9 mouse cellular contexts compared by ENCODE assay signal in genomic region chr19:23960275-23960674, GRCm38 (mm10).
DNase-seq lines count a peak whose midpoint lies in the region; ATAC-seq and TF ChIP-seq lines count a peak whose summit lies in the region.
"Had no signal": no experiment of that assay in that cellular context is flagged by ENCODE, and none has a peak within 500 bp of the region (broad histone marks: within the 10 kb centered on the region; RNA-seq: fewer than 3 reads in every experiment).

No protein-coding gene starts in this region.

- no peak overlapping the region for H3K4me3 ChIP-seq in kidney, embryonic 15.5 days (replicated peaks)
- H3K4me3 ChIP-seq in left cerebral cortex, adult 2 months: no peak overlapping the region

- WGBS in kidney, embryonic 15.5 days: 27% methylated on average over 3 of the region's 3 CpGs

- H3K9me3 ChIP-seq in kidney, embryonic 15.5 days (replicated peaks): no peaks in the 10 kb centered on the region
- H3K9me3 ChIP-seq: megakaryocyte, embryonic 14.5 days had no signal

- peak; percentile 64 for ATAC-seq in kidney, embryonic 15.5 days (replicated peaks; ENCODE audit: low FRiP score)

- H3K27me3 ChIP-seq in kidney, embryonic 15.5 days: no peaks in the 10 kb centered on the region

- H3K27ac ChIP-seq in kidney, embryonic 15.5 days: 0 out of 2 replicates have a peak overlapping the region, but pooled peaks have one; percentile 22
- no peak overlapping the region for H3K27ac ChIP-seq in left cerebral cortex, adult 2 months

- intact Hi-C loops in left cerebral cortex, adult 2 months (cut with DNase I): loop anchor here (2.0 to 10.0 kb wide), 6 partner anchors 59 to 663 kb away; no protein-coding TSS in a partner anchor

- DNase-seq in embryo, embryonic 10.5 days (ENCODE audit: low spot score): peak; percentile 27
- no peak for DNase-seq in embryo, embryonic 9.5 days (ENCODE audit: extremely low spot score)
- peak; percentile 35 for DNase-seq in MN1 (ENCODE audit: low spot score)
- peak; percentile 44 to 51 for DNase-seq in heart, adult 9 months (ENCODE audit: low spot score in 2 of 2)
- peak; percentile 43 for DNase-seq in retina, embryonic 14.5 days (ENCODE audit: low spot score)
- no peak for DNase-seq in left cerebral cortex, adult 2 months (ENCODE audit: extremely low spot score in 1 of 2, low spot score in 2 of 2)
- DNase-seq in thymus, postnatal 36 days: no peak

- H3K4me2 ChIP-seq in kidney, embryonic 15.5 days: 0 out of 2 replicates have a peak overlapping the region, but pooled peaks have one; percentile 7

- no peak overlapping the region for H3K9ac ChIP-seq in kidney, embryonic 15.5 days

- peaks cover 37% of the 10 kb centered on the region for H3K4me1 ChIP-seq in kidney, embryonic 15.5 days
- H3K4me1 ChIP-seq: megakaryocyte, embryonic 14.5 days had no signal

- no peaks in the 10 kb centered on the region for H3K36me3 ChIP-seq in kidney, embryonic 15.5 days

- TF ChIP-seq CTCF in left cerebral cortex, adult 2 months (IDR thresholded peaks at IDR 0.05): no peak

Comparison
In these comparisons a context has a peak if more than half of its experiments do, and no peak if none do; other contexts are left out.
1. DNase-seq: peak in embryo, embryonic 10.5 days (single experiment), MN1 (single experiment), heart, adult 9 months (2 of 2) and retina, embryonic 14.5 days (single experiment); none in embryo, embryonic 9.5 days (single experiment), left cerebral cortex, adult 2 months (0 of 2) and thymus, postnatal 36 days (0 of 2).